Mouse (Mus musculus): ENCODE measurements around the gene Gjb3.

DNA sequence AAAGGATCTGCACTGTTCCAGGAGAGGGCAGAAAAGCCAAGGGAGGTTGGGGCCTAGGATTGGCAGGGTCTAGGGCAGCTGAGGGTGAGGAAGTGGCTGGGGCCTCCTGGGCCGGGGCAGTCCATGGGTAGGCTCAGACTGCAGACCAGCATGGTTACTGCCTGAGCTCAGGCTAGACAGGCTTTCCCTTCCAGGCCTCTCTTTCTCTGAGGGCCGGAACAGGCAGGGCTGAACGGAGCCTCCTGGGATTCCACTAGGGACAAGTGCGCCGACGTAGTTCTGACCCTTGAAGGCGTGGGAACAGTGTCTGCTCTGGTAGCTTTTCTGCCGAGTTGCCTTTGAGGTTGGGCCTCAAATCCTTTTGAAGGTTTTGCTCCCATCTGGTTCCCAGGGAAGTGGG lies 14.9 kb downstream of the Gjb3 start:
- no peak for TF ChIP-seq TCF12 (IDR thresholded peaks at IDR 0.05; ENCODE audit: low read depth, low read length)
- TF ChIP-seq CTCF (conservative IDR thresholded peaks at IDR 0.05 in 1 of 2, IDR thresholded peaks at IDR 0.05 in 1 of 2; ENCODE audit: low read depth in 2 of 2, low read length in 2 of 2), result no peak
- TF ChIP-seq EP300 (IDR thresholded peaks at IDR 0.05; ENCODE audit: low read length), result no peak
- TF ChIP-seq MAX (IDR thresholded peaks at IDR 0.05; ENCODE audit: low read length), result no peak
- no peak for TF ChIP-seq RAD21 (IDR thresholded peaks at IDR 0.05; ENCODE audit: low read depth, low read length)
- TF ChIP-seq KAT2A (IDR thresholded peaks at IDR 0.05; ENCODE audit: insufficient replicate concordance, low read length), result no peak
- no peak for TF ChIP-seq POLR2A (IDR thresholded peaks at IDR 0.05; ENCODE audit: low read depth, low read length)
- TF ChIP-seq CHD1 (IDR thresholded peaks at IDR 0.05; ENCODE audit: low read depth, low read length), result no peak

Data from CH12.LX (cell line).